Mouse (Mus musculus) forebrain, embryonic 16.5 days (tissue): Measurements from ENCODE around the gene Gm6899. TPM values are rescaled to one million over a fixed set of nuclear protein-coding genes. Genes with fewer than 3 reads are reported as not detected.

Source experiments
- ATAC-seq: fragments of 200-750 bp; cut with Nextera tagmentation; 2 replicates; pipeline ENCODE4 v1.8.0; 2017; ENCODE audit warnings: mild to moderate bottlenecking, moderate library complexity
- H3K27ac ChIP-seq: fragments of 300-500 bp; sonication (generic); 2 replicates; pipeline ENCODE4 v1.5.1; 2014; ENCODE audit warnings: low read length, control low read depth
- H3K27me3 ChIP-seq: fragments of 300-500 bp; sonication (generic); replicated peaks from 2 replicates; pipeline ENCODE4 v1.6.1; 2014; ENCODE audit warnings: low read length; ENCODE audit not compliant: control insufficient read depth, insufficient read depth
- H3K36me3 ChIP-seq: fragments of 300-500 bp; sonication (generic); 2 replicates; pipeline ENCODE4 v1.6.1; 2014; ENCODE audit not compliant: control insufficient read depth, insufficient read depth
- H3K4me1 ChIP-seq: fragments of 300-500 bp; sonication (generic); replicated peaks from 2 replicates; pipeline ENCODE4 v1.6.1; 2014; ENCODE audit warnings: low read length; ENCODE audit not compliant: control insufficient read depth, insufficient read depth
- H3K4me2 ChIP-seq: fragments of 300-500 bp; sonication (generic); 2 replicates; pipeline ENCODE4 v1.6.1; 2014; ENCODE audit warnings: mild to moderate bottlenecking, low read length, control low read depth
- H3K4me3 ChIP-seq: fragments of 300-500 bp; sonication (generic); replicated peaks from 2 replicates; pipeline ENCODE4 v1.5.1; 2014; ENCODE audit warnings: mild to moderate bottlenecking, low read length, control low read depth
- H3K9ac ChIP-seq: fragments of 300-500 bp; sonication (generic); replicated peaks from 2 replicates; pipeline ENCODE4 v1.6.1; 2014; ENCODE audit warnings: low read depth, low read length, control low read depth
- H3K9me3 ChIP-seq: fragments of 300-500 bp; sonication (generic); 2 replicates; pipeline ENCODE4 v1.6.1; 2016; ENCODE audit warnings: low read length; ENCODE audit not compliant: control insufficient read depth
- WGBS: fragments of 180-500 bp; shearing (Covaris S2); extraction: QIAGEN DNeasy Blood & Tissue Kit; methylation state at CpG from one replicate; pipeline ENCODE4 v1.1.7; 2014; 5-methylcytosine and 5-hydroxymethylcytosine counted together
- polyA plus RNA-seq: library from polyadenylated mRNA; unstranded; fragments of >200 nt; fragmentation: Nextera tagmentation; extraction: Ambion mirVana; gene quantifications from 2 replicates; pipeline ENCODE4 v1.2.1, GENCODE M21; 2015

Gene Gm6899
- polyA plus RNA-seq, 1 experiment from 2014 or later: not detected

DNA sequence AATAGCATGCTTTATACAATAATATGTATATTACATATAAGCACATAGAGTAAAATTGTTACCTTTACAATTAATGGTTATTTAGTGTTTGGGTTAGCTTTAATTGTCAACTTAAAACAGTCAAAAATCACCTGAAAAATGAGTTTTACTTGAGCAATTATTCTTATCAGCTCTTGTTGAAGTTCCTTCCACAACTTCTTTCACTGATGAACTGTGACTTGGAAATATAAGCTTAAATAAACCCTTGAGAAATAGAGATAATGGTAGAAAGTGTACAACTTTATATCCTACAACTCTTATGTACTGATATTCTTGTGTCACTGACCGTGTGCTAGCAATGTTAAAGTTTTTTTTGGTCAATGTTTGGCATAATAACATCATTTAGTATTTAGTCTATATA, 43.2 kb downstream of the Gm6899 start:
- H3K4me2 ChIP-seq: no peak overlapping the region
- 86% methylated on average over 1 of the region's 1 CpGs for WGBS
- H3K27me3 ChIP-seq: no peaks in the 10 kb centered on the region
- H3K36me3 ChIP-seq: no peaks in the 10 kb centered on the region
- H3K9me3 ChIP-seq: no peaks in the 10 kb centered on the region
- ATAC-seq: no peak
- H3K27ac ChIP-seq: no peak overlapping the region
- no peak overlapping the region for H3K4me3 ChIP-seq
- no peak overlapping the region for H3K9ac ChIP-seq
- no peaks in the 10 kb centered on the region for H3K4me1 ChIP-seq

- Histone ChIP-seq H3K4me3 (no peak overlapping the region), H3K4me1 (no peaks in the 10 kb centered on the region), H3K27me3 (no peaks in the 10 kb centered on the region), H3K9me3 (no peaks in the 10 kb centered on the region), H3K36me3 (no peaks in the 10 kb centered on the region), H3K9ac (no peak overlapping the region), H3K27ac (no peak overlapping the region), H3K4me2 (no peak overlapping the region)
- no peak for ATAC-seq
- 73% methylated on average over 8 of the region's 8 CpGs for WGBS
Observed at GRCm38 (mm10) chr11:26640314-26640785, 47.3 kb downstream of the Gm6899 start.

DNA sequence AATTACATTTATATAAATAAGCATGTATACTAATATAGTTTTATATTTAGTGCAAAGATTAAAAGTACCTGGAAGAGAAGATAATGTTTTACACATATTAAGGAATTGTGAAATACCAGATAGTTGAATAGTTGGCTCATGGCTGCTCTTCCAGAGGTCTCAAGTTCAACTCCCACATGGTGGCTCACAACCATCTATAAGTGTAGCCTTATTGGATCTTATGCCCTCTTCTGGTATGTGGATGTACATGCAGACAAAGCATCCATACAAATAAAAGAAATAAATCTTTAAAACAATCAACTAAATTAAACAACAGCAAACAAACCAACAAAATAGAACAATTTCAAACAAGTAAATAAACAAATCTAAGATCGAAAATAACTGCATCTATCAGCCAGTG, 49.1 kb downstream of the Gm6899 start:
- Histone ChIP-seq H3K9ac (no peak overlapping the region), H3K36me3 (no peaks in the 10 kb centered on the region), H3K4me3 (no peak overlapping the region), H3K4me1 (no peaks in the 10 kb centered on the region), H3K4me2 (no peak overlapping the region), H3K27me3 (no peaks in the 10 kb centered on the region), H3K9me3 (no peaks in the 10 kb centered on the region), H3K27ac (no peak overlapping the region)
- ATAC-seq: no peak
- 100% methylated on average over 1 of the region's 1 CpGs for WGBS

Other genes with a start within 250 kb of the Gm6899 start
- gene Fancl, start 207.1 kb upstream of the Gm6899 start, polyA plus RNA-seq: 13.8 and 14.6 TPM in 2 replicates
- 7.0 and 7.5 TPM in 2 replicates for gene Vrk2, start 758 bp downstream of the Gm6899 start, polyA plus RNA-seq